Mouse (Mus musculus) forebrain, embryonic 11.5 days (tissue): ENCODE measurements around the gene Macf1. TPM values are rescaled to one million over a fixed set of nuclear protein-coding genes. Genes with fewer than 3 reads are reported as not detected.
A peak's percentile ranks its signal among the peaks of the same experiment; 100 is the strongest.

ENCODE experiments used
- ATAC-seq: fragments of 200-750 bp; cut with Nextera tagmentation; replicated peaks from 2 replicates; pipeline ENCODE4 v1.8.0; 2017; ENCODE audit warnings: moderate TSS enrichment; ENCODE audit not compliant: low FRiP score
- DNase-seq: peaks from one replicate; pipeline ENCODE4 v3.0.0-alpha.2; 2017; ENCODE audit warnings: low spot score
- H3K27ac ChIP-seq: fragments of 300-500 bp; sonication (generic); 2 replicates; pipeline ENCODE4 v1.5.1; 2014; ENCODE audit warnings: low read depth, low read length
- H3K27me3 ChIP-seq: fragments of 300-500 bp; sonication (generic); 2 replicates; pipeline ENCODE4 v1.6.1; 2014; ENCODE audit warnings: mild to moderate bottlenecking, low read length, mixed read lengths; ENCODE audit not compliant: control insufficient read depth, insufficient read depth
- H3K36me3 ChIP-seq: fragments of 300-500 bp; sonication (generic); 2 replicates; pipeline ENCODE4 v1.6.1; 2014; ENCODE audit warnings: mild to moderate bottlenecking, low read length, moderate library complexity, mixed read lengths; ENCODE audit not compliant: control insufficient read depth, insufficient read depth
- H3K4me1 ChIP-seq: fragments of 300-500 bp; sonication (generic); replicated peaks from 2 replicates; pipeline ENCODE4 v1.6.1; 2014; ENCODE audit warnings: low read length, mixed read lengths; ENCODE audit not compliant: control insufficient read depth, insufficient read depth
- H3K4me2 ChIP-seq: fragments of 300-500 bp; sonication (generic); 2 replicates; pipeline ENCODE4 v1.6.1; 2014; ENCODE audit warnings: low read depth, mild to moderate bottlenecking, low read length, moderate library complexity, mixed read lengths; ENCODE audit not compliant: severe bottlenecking
- H3K4me3 ChIP-seq: fragments of 300-500 bp; sonication (generic); 2 replicates; pipeline ENCODE4 v1.5.1; 2014; ENCODE audit warnings: low read depth, low read length
- H3K9ac ChIP-seq: fragments of 300-500 bp; sonication (generic); 2 replicates; pipeline ENCODE4 v1.6.1; 2014; ENCODE audit warnings: low read length
- H3K9me3 ChIP-seq: fragments of 300-500 bp; sonication (generic); 2 replicates; pipeline ENCODE4 v1.6.1; 2016; ENCODE audit warnings: low read length, mixed read lengths; ENCODE audit not compliant: control insufficient read depth
- WGBS: fragments of 180-500 bp; shearing (Covaris S2); extraction: QIAGEN DNeasy Blood & Tissue Kit; methylation state at CpG from one replicate; pipeline ENCODE4 v1.1.7; 2014; 5-methylcytosine and 5-hydroxymethylcytosine counted together
- polyA plus RNA-seq: library from polyadenylated mRNA; unstranded; fragments of >200 nt; fragmentation: Nextera tagmentation; extraction: Ambion mirVana; gene quantifications from 2 replicates; pipeline ENCODE4 v1.2.1, GENCODE M21; 2014

Macf1 gene
- polyA plus RNA-seq, 1 experiment from 2014 or later: 88.8 TPM

DNA sequence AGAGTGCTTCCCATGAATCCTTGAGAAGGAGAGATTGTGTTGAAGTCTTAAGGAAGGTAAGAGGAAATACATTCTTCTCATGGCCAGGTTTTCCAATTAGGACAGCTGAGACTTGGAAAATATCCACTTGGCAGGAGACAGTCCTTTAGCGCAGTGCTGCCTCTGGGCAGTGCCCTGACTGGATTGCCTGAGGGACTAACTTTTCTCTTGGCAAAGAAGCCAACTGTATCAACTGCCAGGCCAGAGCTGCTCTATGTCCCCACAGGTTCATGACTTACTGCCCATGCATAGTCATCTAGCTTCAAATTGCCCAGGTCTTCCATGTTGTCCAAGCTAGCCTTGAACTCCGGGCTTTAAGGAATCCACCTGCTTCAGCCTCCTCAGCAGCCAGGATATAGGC, 260.1 kb downstream of the Macf1 start:
- no peak for DNase-seq
- no peak overlapping the region for H3K4me2 ChIP-seq
- H3K9ac ChIP-seq: no peak overlapping the region
- no peaks in the 10 kb centered on the region for H3K4me1 ChIP-seq
- no peak overlapping the region for H3K27ac ChIP-seq
- whole genome bisulfite sequencing: 93% methylated on average over 2 of the region's 2 CpGs
- H3K4me3 ChIP-seq: no peak overlapping the region
- no peaks in the 10 kb centered on the region for H3K36me3 ChIP-seq
- no peak for ATAC-seq
- H3K9me3 ChIP-seq: no peaks in the 10 kb centered on the region
- no peaks in the 10 kb centered on the region for H3K27me3 ChIP-seq

DNA sequence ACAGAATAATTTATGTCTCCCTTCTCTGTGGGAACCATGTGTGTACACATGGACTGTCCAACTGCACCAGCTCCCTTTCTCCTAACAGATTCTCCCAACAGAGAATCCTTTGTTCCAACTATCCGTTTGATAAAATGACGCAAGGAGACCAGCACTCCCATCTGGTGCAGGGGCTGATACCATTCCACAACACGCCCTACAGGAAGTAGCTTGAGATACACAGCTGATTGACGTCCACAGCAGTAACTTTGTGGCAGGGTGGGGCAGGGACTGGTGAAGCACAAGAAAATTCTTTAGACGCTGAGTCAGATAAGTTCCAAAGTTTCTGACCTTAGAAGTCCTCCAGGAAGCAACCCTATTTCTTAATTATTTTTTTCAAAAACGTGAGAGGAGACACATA, 261.3 kb downstream of the Macf1 start:
- Histone ChIP-seq H3K9me3 (no peaks in the 10 kb centered on the region), H3K9ac (no peak overlapping the region), H3K27me3 (no peaks in the 10 kb centered on the region), H3K4me2 (no peak overlapping the region), H3K27ac (no peak overlapping the region), H3K4me1 (no peaks in the 10 kb centered on the region), H3K4me3 (no peak overlapping the region), H3K36me3 (no peaks in the 10 kb centered on the region)
- ATAC-seq: no peak
- 79% methylated on average over 6 of the region's 6 CpGs for whole genome bisulfite sequencing
- no peak for DNase-seq

DNA sequence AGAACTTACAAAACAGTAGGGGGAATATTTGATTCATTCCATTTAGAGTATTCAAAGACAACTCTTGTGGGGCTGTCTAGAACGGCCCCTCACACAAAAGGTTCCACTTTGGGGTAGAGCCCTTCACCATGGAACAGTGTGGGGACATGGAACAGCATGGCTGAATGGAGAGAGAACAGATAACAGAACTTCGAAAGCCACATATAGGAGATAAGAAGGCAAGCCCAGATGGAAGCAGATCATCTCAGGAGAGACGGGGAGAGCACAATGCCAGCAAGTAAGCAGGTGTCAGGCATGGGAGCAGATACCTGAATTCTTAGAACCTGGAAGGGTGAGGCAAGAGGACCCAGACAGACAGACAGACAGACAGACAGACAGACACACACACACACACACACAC, 266.1 kb downstream of the Macf1 start:
- H3K27me3 ChIP-seq: no peaks in the 10 kb centered on the region
- no peak for DNase-seq
- no peaks in the 10 kb centered on the region for H3K36me3 ChIP-seq
- no peak overlapping the region for H3K4me2 ChIP-seq
- no peaks in the 10 kb centered on the region for H3K4me1 ChIP-seq
- no peak overlapping the region for H3K27ac ChIP-seq
- ATAC-seq: no peak
- WGBS: 91% methylated on average over 3 of the region's 3 CpGs
- H3K9ac ChIP-seq: no peak overlapping the region
- H3K9me3 ChIP-seq: no peaks in the 10 kb centered on the region
- H3K4me3 ChIP-seq: no peak overlapping the region

DNA sequence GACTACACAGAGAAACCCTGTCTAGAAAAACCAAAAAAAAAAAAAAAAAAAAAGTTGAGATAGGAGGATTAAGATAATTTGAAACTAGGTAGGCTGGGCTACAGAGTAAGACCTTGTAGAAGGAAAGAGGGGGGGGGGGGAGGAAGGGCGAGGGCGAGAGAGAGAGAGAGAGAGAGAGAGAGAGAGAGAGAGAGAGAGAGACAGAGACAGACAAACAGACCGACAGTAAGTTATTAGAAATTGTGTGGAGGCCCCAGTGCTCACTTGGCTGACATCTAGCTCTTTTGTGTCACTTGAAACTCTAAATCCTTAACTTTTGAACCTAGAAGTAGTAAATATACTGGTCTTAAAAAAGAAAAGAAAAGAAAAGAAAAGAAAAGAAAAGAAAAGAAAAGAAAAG, 266.7 kb downstream of the Macf1 start:
- no peak overlapping the region for H3K4me3 ChIP-seq
- H3K36me3 ChIP-seq: no peaks in the 10 kb centered on the region
- no peaks in the 10 kb centered on the region for H3K27me3 ChIP-seq
- no peak overlapping the region for H3K9ac ChIP-seq
- 95% methylated on average over 1 of the region's 3 CpGs for WGBS
- DNase-seq: no peak
- no peaks in the 10 kb centered on the region for H3K9me3 ChIP-seq
- H3K27ac ChIP-seq: no peak overlapping the region
- no peaks in the 10 kb centered on the region for H3K4me1 ChIP-seq
- H3K4me2 ChIP-seq: no peak overlapping the region
- ATAC-seq: no peak

DNA sequence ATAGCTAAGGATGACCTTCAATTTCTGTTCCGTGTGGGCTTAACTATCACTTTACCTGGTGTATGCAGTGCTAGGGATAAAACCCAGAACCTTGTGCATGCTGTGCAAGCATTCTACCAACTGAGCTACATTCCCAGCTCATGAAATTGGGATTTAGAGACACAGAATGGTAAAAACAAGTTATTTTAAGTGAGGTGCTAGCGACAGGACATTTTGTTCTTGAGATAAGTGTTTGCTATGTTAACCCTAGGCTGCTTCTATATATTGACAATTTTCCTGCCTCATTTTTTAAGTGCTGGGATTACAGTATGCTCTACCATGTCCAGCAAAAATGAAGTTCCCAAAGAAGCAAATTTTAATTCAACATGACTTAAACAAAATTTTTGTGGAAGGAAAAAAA, 267.3 kb downstream of the Macf1 start:
- no peaks in the 10 kb centered on the region for H3K27me3 ChIP-seq
- no peaks in the 10 kb centered on the region for H3K9me3 ChIP-seq
- H3K9ac ChIP-seq: no peak overlapping the region
- DNase-seq (no peak), ATAC-seq (no peak)
- no peaks in the 10 kb centered on the region for H3K4me1 ChIP-seq
- H3K4me2 ChIP-seq: no peak overlapping the region
- no peaks in the 10 kb centered on the region for H3K36me3 ChIP-seq
- no peak overlapping the region for H3K4me3 ChIP-seq
- H3K27ac ChIP-seq: no peak overlapping the region
- 90% methylated on average over 2 of the region's 2 CpGs for WGBS

DNA sequence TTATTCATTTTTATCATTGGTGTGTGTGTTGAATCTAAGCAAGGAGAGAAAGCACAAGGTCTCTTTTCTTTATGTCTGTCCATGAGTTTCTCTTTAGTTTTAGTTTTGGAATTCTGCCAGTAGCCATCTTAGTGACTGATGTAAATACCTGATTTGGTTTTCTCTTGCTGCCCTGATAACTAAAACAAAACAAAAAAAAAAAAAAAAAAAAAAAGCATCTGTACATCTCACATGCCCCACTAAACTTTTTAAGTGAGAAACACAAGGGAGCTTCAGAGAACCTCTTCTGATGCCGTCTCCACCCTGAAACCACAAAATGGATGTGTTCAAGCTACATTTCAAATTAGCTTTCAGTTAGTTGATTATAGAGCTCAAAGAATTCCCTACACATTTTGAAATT, 268.6 kb downstream of the Macf1 start:
- DNase-seq (no peak), ATAC-seq (no peak)
- Histone ChIP-seq H3K27me3 (no peaks in the 10 kb centered on the region), H3K9me3 (no peaks in the 10 kb centered on the region), H3K4me3 (no peak overlapping the region), H3K4me2 (no peak overlapping the region), H3K36me3 (no peaks in the 10 kb centered on the region), H3K9ac (no peak overlapping the region), H3K27ac (no peak overlapping the region), H3K4me1 (no peaks in the 10 kb centered on the region; the same call in 1 of the 2 replicates)
- 92% methylated on average over 1 of the region's 1 CpGs for WGBS

DNA sequence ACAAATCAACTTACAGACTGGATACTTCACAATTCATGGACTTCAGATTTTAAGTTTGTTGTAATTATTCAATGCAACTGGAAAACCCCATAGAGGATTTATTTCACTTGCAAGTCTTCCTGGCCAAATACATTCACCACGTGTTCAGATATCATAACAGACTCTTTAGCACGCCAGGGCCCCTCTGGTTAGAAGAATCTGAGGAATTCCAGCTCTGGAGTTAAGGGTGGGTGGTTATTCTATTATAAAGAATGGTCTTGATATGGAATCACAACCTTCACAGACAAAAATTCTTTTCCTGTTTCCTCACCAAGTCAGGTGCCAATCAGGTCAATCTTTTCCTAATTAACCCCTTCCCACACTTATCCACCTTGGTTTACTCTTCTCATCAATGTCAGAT, 270.3 kb downstream of the Macf1 start:
- 58% methylated on average over 2 of the region's 2 CpGs for WGBS
- Histone ChIP-seq H3K4me1 (peaks cover 3% of the 10 kb centered on the region; the same call in 1 of the 2 replicates), H3K36me3 (no peaks in the 10 kb centered on the region), H3K4me2 (no peak overlapping the region), H3K27me3 (no peaks in the 10 kb centered on the region), H3K9me3 (no peaks in the 10 kb centered on the region), H3K9ac (no peak overlapping the region), H3K27ac (no peak overlapping the region), H3K4me3 (no peak overlapping the region)
- ATAC-seq (no peak), DNase-seq (no peak)

DNA sequence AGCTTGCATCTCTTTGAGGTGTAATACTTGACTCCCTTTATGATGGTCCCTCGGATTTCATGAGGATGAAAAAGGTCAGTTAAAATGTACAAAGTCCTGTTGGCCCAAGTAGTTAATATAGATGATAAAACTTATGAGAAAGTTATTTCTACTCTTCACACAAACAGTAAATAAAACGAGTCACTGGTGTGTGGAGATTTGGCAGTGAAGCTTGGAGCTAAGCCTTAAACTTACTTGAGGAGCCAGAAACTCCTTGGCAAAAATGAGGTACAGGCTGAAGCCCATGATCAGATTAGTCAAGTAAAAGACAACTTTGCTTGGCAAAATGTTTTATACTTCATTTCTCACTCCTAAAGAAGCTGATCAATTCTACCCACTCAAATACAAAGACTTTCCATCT, 271.2 kb downstream of the Macf1 start:
- DNase-seq (no peak), ATAC-seq (no peak)
- H3K9ac ChIP-seq: no peak overlapping the region
- no peaks in the 10 kb centered on the region for H3K36me3 ChIP-seq
- no peak overlapping the region for H3K27ac ChIP-seq
- H3K9me3 ChIP-seq: no peaks in the 10 kb centered on the region
- H3K4me3 ChIP-seq: no peak overlapping the region
- H3K27me3 ChIP-seq: no peaks in the 10 kb centered on the region
- H3K4me1 ChIP-seq: peaks cover 6% of the 10 kb centered on the region
- WGBS: 59% methylated on average over 2 of the region's 2 CpGs
- 0 out of 2 replicates have a peak overlapping the region, but pooled peaks have one; percentile 90 for H3K4me2 ChIP-seq

DNA sequence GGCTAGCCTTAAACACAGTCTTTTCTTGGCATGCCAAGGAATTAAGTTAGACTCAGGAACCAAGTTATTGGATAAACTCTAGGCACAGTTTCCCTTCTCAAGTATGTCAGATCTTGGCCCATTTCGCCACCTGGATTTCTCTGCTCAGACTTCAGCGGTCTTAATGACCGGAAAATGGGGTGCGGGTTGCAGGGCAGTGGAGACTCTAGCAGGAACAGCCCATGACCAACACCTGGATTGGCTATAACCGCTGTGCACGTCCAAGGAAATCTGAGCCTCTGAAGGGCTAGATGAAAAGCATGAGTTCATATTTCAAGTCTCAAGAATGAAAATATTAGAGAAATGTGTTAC, 271.7 kb downstream of the Macf1 start:
- Histone ChIP-seq H3K4me3 (peak overlapping the region; percentile 72), H3K4me2 (peak overlapping the region; percentile 90), H3K4me1 (peaks cover 11% of the 10 kb centered on the region), H3K27ac (peak overlapping the region; percentile 97; the same call in 1 of the 2 replicates), H3K36me3 (no peaks in the 10 kb centered on the region; the same call in 1 of the 2 replicates), H3K9me3 (no peaks in the 10 kb centered on the region), H3K27me3 (no peaks in the 10 kb centered on the region), H3K9ac (peak overlapping the region; percentile 93)
- WGBS: 8% methylated on average over 6 of the region's 6 CpGs
- ATAC-seq (peak; percentile 10; the same call in 1 of the 2 replicates), DNase-seq (no peak)
